ENCODE assay signal across 24 mouse cellular contexts in genomic region chr4:110597726-110598283, GRCm38 (mm10).
A peak's percentile ranks its signal among the peaks of the same experiment; 100 is the strongest.
DNase-seq lines count a peak whose midpoint lies in the region; ATAC-seq and TF ChIP-seq lines count a peak whose summit lies in the region.
"Had no signal": no experiment of that assay in that cellular context is flagged by ENCODE, and none has a peak within 500 bp of the region (broad histone marks: within the 10 kb centered on the region; RNA-seq: fewer than 3 reads in every experiment).

No protein-coding gene starts in this region.

- peak; percentile 12 for DNase-seq in hindbrain, postnatal 0 days (ENCODE audit: low spot score)
- no peak for DNase-seq in hindbrain, embryonic 10.5 days (ENCODE audit: low spot score)
- peak; percentile 26 for DNase-seq in midbrain, postnatal 0 days (ENCODE audit: low spot score)
- no peak for DNase-seq in midbrain, embryonic 11.5 days (ENCODE audit: low spot score, missing footprints)
- DNase-seq in ZHBTc4 (ENCODE audit: low read depth, low spot score) = peak; percentile 49
- peak; percentile 8 for DNase-seq in telencephalon, adult 2 months (ENCODE audit: low read depth, low spot score)
- DNase-seq in cerebellum, postnatal 4 days (ENCODE audit: low spot score in 2 of 2) = no peak
- no peak for DNase-seq in thymus, postnatal 36 days
- DNase-seq: adrenal gland, adult 2 months; adrenal gland, postnatal 25 days; cerebellum, adult 11-12 months; cerebellum, adult 9-10 months; cerebellum, postnatal 25 days; gastrocnemius, postnatal 14 days; heart, adult 2 months; heart, postnatal 14 days had no signal

- H3K36me3 ChIP-seq in hindbrain, postnatal 0 days (ENCODE audit: insufficient read depth, low read length) = no peaks in the 10 kb centered on the region
- H3K36me3 ChIP-seq in hindbrain, embryonic 10.5 days = no peaks in the 10 kb centered on the region
- no peaks in the 10 kb centered on the region for H3K36me3 ChIP-seq in midbrain, postnatal 0 days (ENCODE audit: insufficient read depth, low read length)
- no peaks in the 10 kb centered on the region for H3K36me3 ChIP-seq in midbrain, embryonic 11.5 days (ENCODE audit: control insufficient read depth, insufficient read depth, low read length)
- H3K36me3 ChIP-seq: embryonic facial prominence, embryonic 13.5 days; G1E; heart, embryonic 15.5 days had no signal

- H3K27ac ChIP-seq in hindbrain, postnatal 0 days = no peak overlapping the region
- H3K27ac ChIP-seq in hindbrain, embryonic 10.5 days = no peak overlapping the region
- H3K27ac ChIP-seq in midbrain, postnatal 0 days (ENCODE audit: low read depth, low read length) = no peak overlapping the region
- no peak overlapping the region for H3K27ac ChIP-seq in midbrain, embryonic 11.5 days (ENCODE audit: low read depth, low read length)
- H3K27ac ChIP-seq: embryonic facial prominence, embryonic 13.5 days; forebrain, embryonic 13.5 days; heart, adult 2 months; heart, embryonic 15.5 days; hindbrain, embryonic 14.5 days had no signal

- H3K4me3 ChIP-seq in hindbrain, postnatal 0 days (ENCODE audit: low read length) = no peak overlapping the region
- no peak overlapping the region for H3K4me3 ChIP-seq in hindbrain, embryonic 10.5 days
- H3K4me3 ChIP-seq in midbrain, postnatal 0 days (ENCODE audit: low read depth, low read length) = no peak overlapping the region
- H3K4me3 ChIP-seq in midbrain, embryonic 11.5 days (ENCODE audit: low read depth, low read length) = no peak overlapping the region
- H3K4me3 ChIP-seq: embryonic facial prominence, embryonic 13.5 days; forebrain, embryonic 13.5 days; heart, adult 2 months; heart, embryonic 15.5 days had no signal

- H3K4me2 ChIP-seq in hindbrain, postnatal 0 days (ENCODE audit: low read depth, low read length) = no peak overlapping the region
- no peak overlapping the region for H3K4me2 ChIP-seq in midbrain, postnatal 0 days (ENCODE audit: low read depth, low read length, poor library complexity, severe bottlenecking)
- H3K4me2 ChIP-seq in midbrain, embryonic 11.5 days = no peak overlapping the region
- H3K4me2 ChIP-seq: embryonic facial prominence, embryonic 13.5 days; forebrain, embryonic 13.5 days; heart, embryonic 11.5 days; heart, embryonic 15.5 days; hindbrain, embryonic 14.5 days had no signal

- no peaks in the 10 kb centered on the region for H3K27me3 ChIP-seq in hindbrain, postnatal 0 days (ENCODE audit: insufficient read depth, low read length)
- H3K27me3 ChIP-seq in hindbrain, embryonic 10.5 days (ENCODE audit: insufficient read depth, poor library complexity, severe bottlenecking) = no peaks in the 10 kb centered on the region
- H3K27me3 ChIP-seq in midbrain, postnatal 0 days (ENCODE audit: insufficient read depth, low read length) = no peaks in the 10 kb centered on the region
- H3K27me3 ChIP-seq in midbrain, embryonic 11.5 days (ENCODE audit: control insufficient read depth, insufficient read depth, low read length) = no peaks in the 10 kb centered on the region
- H3K27me3 ChIP-seq: CH12.LX; embryonic facial prominence, embryonic 13.5 days; forebrain, embryonic 13.5 days; heart, embryonic 15.5 days had no signal

- H3K9ac ChIP-seq in hindbrain, postnatal 0 days (replicated peaks; ENCODE audit: low read length) = no peak overlapping the region
- H3K9ac ChIP-seq in midbrain, postnatal 0 days (replicated peaks; ENCODE audit: low read length, poor library complexity, severe bottlenecking) = no peak overlapping the region
- H3K9ac ChIP-seq in midbrain, embryonic 11.5 days (ENCODE audit: low read length) = no peak overlapping the region
- H3K9ac ChIP-seq: embryonic facial prominence, embryonic 13.5 days; forebrain, embryonic 13.5 days; heart, embryonic 15.5 days; hindbrain, embryonic 14.5 days had no signal

- WGBS in hindbrain, postnatal 0 days = 32% methylated on average over 4 of the region's 4 CpGs
- 39% methylated on average over 4 of the region's 4 CpGs for WGBS in hindbrain, embryonic 10.5 days
- 36% methylated on average over 4 of the region's 4 CpGs for WGBS in midbrain, postnatal 0 days
- 37% methylated on average over 4 of the region's 4 CpGs for WGBS in midbrain, embryonic 11.5 days

- ATAC-seq in hindbrain, postnatal 0 days = no peak
- no peak for ATAC-seq in midbrain, postnatal 0 days (ENCODE audit: low FRiP score)
- ATAC-seq in midbrain, embryonic 11.5 days (ENCODE audit: low FRiP score) = no peak
- ATAC-seq: forebrain, embryonic 13.5 days; intestine, embryonic 16.5 days had no signal

- no peaks in the 10 kb centered on the region for H3K4me1 ChIP-seq in hindbrain, postnatal 0 days (ENCODE audit: insufficient read depth, low read length)
- no peaks in the 10 kb centered on the region for H3K4me1 ChIP-seq in hindbrain, embryonic 10.5 days (replicated peaks)
- H3K4me1 ChIP-seq in midbrain, postnatal 0 days (ENCODE audit: insufficient read depth, low read length) = no peaks in the 10 kb centered on the region
- no peaks in the 10 kb centered on the region for H3K4me1 ChIP-seq in midbrain, embryonic 11.5 days (ENCODE audit: control insufficient read depth, insufficient read depth, low read length)
- H3K4me1 ChIP-seq: embryonic facial prominence, embryonic 13.5 days; forebrain, embryonic 13.5 days; heart, embryonic 15.5 days had no signal

- no peaks in the 10 kb centered on the region for H3K9me3 ChIP-seq in hindbrain, postnatal 0 days (ENCODE audit: low read length)
- no peaks in the 10 kb centered on the region for H3K9me3 ChIP-seq in hindbrain, embryonic 10.5 days
- no peaks in the 10 kb centered on the region for H3K9me3 ChIP-seq in midbrain, postnatal 0 days (ENCODE audit: low read length)
- H3K9me3 ChIP-seq in midbrain, embryonic 11.5 days (ENCODE audit: control insufficient read depth, low read length) = no peaks in the 10 kb centered on the region
- H3K9me3 ChIP-seq: embryonic facial prominence, embryonic 13.5 days; forebrain, embryonic 13.5 days; G1E; heart, embryonic 15.5 days had no signal

- TF ChIP-seq CTCF in hindbrain, postnatal 0 days (IDR thresholded peaks at IDR 0.05; ENCODE audit: low read depth) = no peak
- no peak for TF ChIP-seq CTCF in midbrain, postnatal 0 days (IDR thresholded peaks at IDR 0.05)

Comparison
In these comparisons a context has a peak if more than half of its experiments do, and no peak if none do; other contexts are left out.
1. DNase-seq: peak in hindbrain, postnatal 0 days (single experiment), midbrain, postnatal 0 days (single experiment), ZHBTc4 (single experiment) and telencephalon, adult 2 months (single experiment); none in hindbrain, embryonic 10.5 days (single experiment), midbrain, embryonic 11.5 days (single experiment), cerebellum, postnatal 4 days (0 of 2) and thymus, postnatal 36 days (0 of 2).